Mouse (Mus musculus) lung, postnatal 0 days (tissue): ENCODE measurements around the gene Cd3e. TPM values are rescaled to one million over a fixed set of nuclear protein-coding genes. Genes with fewer than 3 reads are reported as not detected.

ENCODE experiments used
- ATAC-seq: fragments of 200-750 bp; cut with Nextera tagmentation; 2 replicates; pipeline ENCODE4 v1.8.0; 2017; ENCODE audit warnings: moderate library complexity
- DNase-seq: peaks from one replicate; pipeline ENCODE4 v3.0.0-alpha.2; 2016; ENCODE audit warnings: low spot score
- H3K27ac ChIP-seq: fragments of 300-500 bp; sonication (generic); 2 replicates; pipeline ENCODE4 v1.5.1; 2014; ENCODE audit warnings: antibody characterized with exemption, mild to moderate bottlenecking, low read length, mixed read lengths
- H3K27me3 ChIP-seq: fragments of 300-500 bp; sonication (generic); replicated peaks from 2 replicates; pipeline ENCODE4 v1.6.1; 2014; ENCODE audit warnings: low read length, mixed read lengths; ENCODE audit not compliant: insufficient read depth
- H3K36me3 ChIP-seq: fragments of 300-500 bp; sonication (generic); 2 replicates; pipeline ENCODE4 v1.6.1; 2014; ENCODE audit warnings: low read length, mixed read lengths; ENCODE audit not compliant: insufficient read depth
- H3K4me1 ChIP-seq: fragments of 300-500 bp; sonication (generic); 2 replicates; pipeline ENCODE4 v1.6.1; 2014; ENCODE audit warnings: antibody characterized with exemption, low read depth, low read length, mixed read lengths; ENCODE audit not compliant: insufficient read depth
- H3K4me2 ChIP-seq: fragments of 300-500 bp; sonication (generic); replicated peaks from 2 replicates; pipeline ENCODE4 v1.6.1; 2014; ENCODE audit warnings: low read depth, mild to moderate bottlenecking, low read length, moderate library complexity, mixed read lengths
- H3K4me3 ChIP-seq: fragments of 300-500 bp; sonication (generic); 2 replicates; pipeline ENCODE4 v1.5.1; 2014; ENCODE audit warnings: low read depth, low read length
- H3K9ac ChIP-seq: fragments of 300-500 bp; sonication (generic); replicated peaks from 2 replicates; pipeline ENCODE4 v1.6.1; 2014; ENCODE audit warnings: low read depth, mild to moderate bottlenecking
- H3K9me3 ChIP-seq: fragments of 300-500 bp; sonication (generic); 2 replicates; pipeline ENCODE4 v1.6.1; 2016; ENCODE audit warnings: low read length, mixed read lengths
- CTCF ChIP-seq: IDR thresholded peaks from 2 replicates; pipeline ENCODE4 v1.5.1; 2016; ENCODE audit warnings: antibody characterized with exemption, mild to moderate bottlenecking
- EP300 ChIP-seq: IDR thresholded peaks from 2 replicates; pipeline ENCODE4 v1.6.1; 2016; ENCODE audit warnings: antibody characterized with exemption, mild to moderate bottlenecking, control low read depth
- WGBS: fragments of 180-500 bp; shearing (Covaris S2); extraction: QIAGEN DNeasy Blood & Tissue Kit; methylation state at CpG from one replicate; pipeline ENCODE4 v1.1.7; 2014; 5-methylcytosine and 5-hydroxymethylcytosine counted together
- polyA plus RNA-seq: library from polyadenylated mRNA; unstranded; fragments of >200 nt; fragmentation: Nextera tagmentation; extraction: Ambion mirVana; gene quantifications from 2 replicates; pipeline ENCODE4 v1.2.1, GENCODE M21; 2015

The Cd3e gene
- 0.18 and 0.27 TPM in 2 replicates for polyA plus RNA-seq

GRCm38 (mm10) chr9:45009180-45010078 is at the start of gene Cd3e:
Cd3e (minus strand) TSS chr9:45009627.
- Histone ChIP-seq H3K9ac (no peak within 1 kb of the TSS), H3K4me2 (no peak within 1 kb of the TSS), H3K27me3 (no peaks in the 10 kb centered on the region), H3K4me3 (no peak within 1 kb of the TSS), H3K27ac (no peak within 1 kb of the TSS), H3K4me1 (no peaks in the 10 kb centered on the region), H3K36me3 (no peaks in the 10 kb centered on the region), H3K9me3 (no peaks in the 10 kb centered on the region)
- WGBS, result 82% methylated on average over 19 of the region's 19 CpGs
- TF ChIP-seq CTCF (no peak), EP300 (no peak)
- ATAC-seq (no peak), DNase-seq (no peak)

- Histone ChIP-seq H3K9ac (no peak overlapping the region), H3K4me3 (no peak overlapping the region), H3K4me2 (no peak overlapping the region), H3K27me3 (no peaks in the 10 kb centered on the region), H3K4me1 (no peaks in the 10 kb centered on the region; the same call in 1 of the 2 replicates), H3K36me3 (no peaks in the 10 kb centered on the region), H3K27ac (no peak overlapping the region), H3K9me3 (no peaks in the 10 kb centered on the region)
- TF ChIP-seq CTCF (no peak), EP300 (no peak)
- no peak for DNase-seq
- WGBS, result 30% methylated on average over 5 of the region's 5 CpGs
- ATAC-seq, result no peak
Observed at GRCm38 (mm10) chr9:45058304-45058940, 49.0 kb upstream of the Cd3e start.

GRCm38 (mm10) chr9:45055082-45055713 is 45.8 kb upstream of the Cd3e start, which contains the start of gene Mpzl3:
Mpzl3 (plus strand) TSS chr9:45055186.
- WGBS, result under 1% methylated on average over 33 of the region's 33 CpGs
- Histone ChIP-seq H3K27me3 (no peaks in the 10 kb centered on the region), H3K4me3 (peak within 1 kb of the TSS; percentile 60), H3K27ac (peak within 1 kb of the TSS; percentile 82), H3K9ac (peak within 1 kb of the TSS; percentile 13; the same call in 1 of the 2 replicates), H3K36me3 (no peaks in the 10 kb centered on the region), H3K4me2 (peak within 1 kb of the TSS; percentile 59), H3K4me1 (no peaks in the 10 kb centered on the region; the same call in 1 of the 2 replicates), H3K9me3 (no peaks in the 10 kb centered on the region)
- peak; percentile 87 for DNase-seq
- ATAC-seq, result peak; percentile 92
- peak; percentile 46; the same call in 1 of the 2 replicates for TF ChIP-seq EP300
- TF ChIP-seq CTCF, result peak; percentile 17; the same call in 1 of the 2 replicates

DNA sequence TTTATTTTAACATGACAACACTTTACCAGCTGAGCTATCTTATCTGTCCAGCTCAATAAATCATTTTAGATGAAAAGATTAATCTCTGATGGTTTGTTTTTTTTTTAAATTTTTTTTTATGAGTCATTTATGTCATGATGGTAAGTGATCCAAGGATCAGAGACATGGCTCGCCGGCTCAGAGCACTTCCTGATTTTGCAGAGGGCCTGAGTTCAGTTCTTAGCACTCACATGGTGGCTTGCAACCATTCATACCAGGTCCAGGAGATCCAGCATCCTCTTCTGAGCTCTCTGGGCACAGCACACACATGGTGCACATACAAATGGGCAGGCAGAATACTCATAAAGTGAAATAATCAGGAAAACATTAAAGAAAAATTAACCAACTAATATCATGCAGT is 40.9 kb upstream of the Cd3e start:
- Histone ChIP-seq H3K9me3 (no peaks in the 10 kb centered on the region), H3K27me3 (no peaks in the 10 kb centered on the region), H3K36me3 (no peaks in the 10 kb centered on the region), H3K4me1 (no peaks in the 10 kb centered on the region), H3K27ac (no peak overlapping the region), H3K4me3 (no peak overlapping the region), H3K4me2 (no peak overlapping the region), H3K9ac (no peak overlapping the region)
- TF ChIP-seq CTCF, result no peak
- TF ChIP-seq EP300, result no peak
- no peak for ATAC-seq
- WGBS, result 75% methylated on average over 2 of the region's 2 CpGs
- no peak for DNase-seq

- ATAC-seq (no peak), DNase-seq (peak; percentile 15)
- 75% methylated on average over 1 of the region's 1 CpGs for WGBS
- Histone ChIP-seq H3K36me3 (no peaks in the 10 kb centered on the region), H3K27me3 (no peaks in the 10 kb centered on the region), H3K27ac (no peak overlapping the region), H3K4me2 (no peak overlapping the region), H3K9me3 (no peaks in the 10 kb centered on the region), H3K9ac (no peak overlapping the region), H3K4me3 (no peak overlapping the region), H3K4me1 (no peaks in the 10 kb centered on the region)
- no peak for TF ChIP-seq EP300
Observed at GRCm38 (mm10) chr9:45049731-45050130, 40.3 kb upstream of the Cd3e start.

GRCm38 (mm10) chr9:45048511-45048910 is 39.1 kb upstream of the Cd3e start:
- ATAC-seq, result no peak
- H3K4me2 ChIP-seq, result no peak overlapping the region
- no peaks in the 10 kb centered on the region for H3K9me3 ChIP-seq
- H3K36me3 ChIP-seq, result no peaks in the 10 kb centered on the region
- no peaks in the 10 kb centered on the region for H3K4me1 ChIP-seq
- WGBS, result 17% methylated on average over 4 of the region's 4 CpGs
- no peak overlapping the region for H3K4me3 ChIP-seq
- TF ChIP-seq EP300 (no peak), CTCF (peak; percentile 84)
- H3K9ac ChIP-seq, result no peak overlapping the region
- DNase-seq, result peak; percentile 48
- H3K27me3 ChIP-seq, result no peaks in the 10 kb centered on the region
- no peak overlapping the region for H3K27ac ChIP-seq
